Mouse (Mus musculus) olfactory bulb, adult 2 months (tissue): ENCODE results near the gene Amigo1. TPM values are rescaled to one million over a fixed set of nuclear protein-coding genes. Genes with fewer than 3 reads are reported as not detected.

Experiments
- H3K27ac ChIP-seq: fragments of 200-500 bp; 2 replicates; pipeline ENCODE4 v1.5.1; 2012; ENCODE audit warnings: low read depth, low read length; ENCODE audit not compliant: insufficient read depth
- H3K4me1 ChIP-seq: fragments of 200-500 bp; 2 replicates; pipeline ENCODE4 v1.6.1; 2012; ENCODE audit warnings: low read length; ENCODE audit not compliant: control insufficient read depth, insufficient read depth
- H3K4me3 ChIP-seq: fragments of 200-500 bp; 2 replicates; pipeline ENCODE4 v1.5.1; 2012; ENCODE audit warnings: mild to moderate bottlenecking, low read depth, low read length, moderate library complexity; ENCODE audit not compliant: insufficient read depth
- CTCF ChIP-seq: fragments of 200-500 bp; IDR thresholded peaks from 2 replicates; pipeline ENCODE4 v1.5.1; 2012; ENCODE audit warnings: low read depth, mild to moderate bottlenecking, low read length, moderate library complexity; ENCODE audit not compliant: insufficient read depth
- POLR2A ChIP-seq: fragments of 200-500 bp; IDR thresholded peaks from 2 replicates; pipeline ENCODE4 v1.6.1; 2012; ENCODE audit warnings: mild to moderate bottlenecking, low read depth, low read length, moderate library complexity; ENCODE audit not compliant: insufficient read depth
- WGBS: fragments of 180-500 bp; shearing (Covaris S2); methylation state at CpG from one replicate; pipeline ENCODE4 v1.1.7; 2018; 5-methylcytosine and 5-hydroxymethylcytosine counted together
- polyA plus RNA-seq: library from polyadenylated mRNA; stranded (reverse); fragments of >200 nt; gene quantifications from 2 replicates; pipeline ENCODE4 v1.2.4, GENCODE M21; 2012; ENCODE audit warnings: low replicate concordance; ENCODE audit not compliant: missing spikeins, insufficient read depth, insufficient read length

Gene Amigo1
- polyA plus RNA-seq, 1 experiment, result 177 TPM

- H3K27ac ChIP-seq, result no peak overlapping the region
- no peak for TF ChIP-seq POLR2A
- TF ChIP-seq CTCF, result no peak
- 90% methylated on average over 8 of the region's 8 CpGs for WGBS
These were observed 19.5 kb downstream of the Amigo1 start for GRCm38 (mm10) chr3:108205601-108206000.

GRCm38 (mm10) chr3:108206731-108207375, 20.7 kb downstream of the Amigo1 start:
- no peak overlapping the region for H3K4me3 ChIP-seq
- no peak for TF ChIP-seq CTCF
- no peak for TF ChIP-seq POLR2A
- peaks cover 47% of the 10 kb centered on the region for H3K4me1 ChIP-seq
- 56% methylated on average over 15 of the region's 15 CpGs for WGBS
- H3K27ac ChIP-seq, result no peak overlapping the region

More at GRCm38 (mm10) chr3:108205601-108206000, 19.5 kb downstream of the Amigo1 start:
- Histone ChIP-seq H3K4me1 (peaks cover 54% of the 10 kb centered on the region), H3K4me3 (no peak overlapping the region)

- 40% methylated on average over 3 of the region's 3 CpGs for WGBS
- Histone ChIP-seq H3K27ac (no peak overlapping the region), H3K4me3 (peak overlapping the region; percentile 57), H3K4me1 (peaks cover 37% of the 10 kb centered on the region)
- TF ChIP-seq CTCF, result no peak
- TF ChIP-seq POLR2A, result no peak
These were observed 22.9 kb downstream of the Amigo1 start for GRCm38 (mm10) chr3:108209001-108209400.

- Histone ChIP-seq H3K4me1 (peaks cover 34% of the 10 kb centered on the region), H3K4me3 (peak overlapping the region; percentile 57), H3K27ac (no peak overlapping the region)
- 5% methylated on average over 8 of the region's 8 CpGs for WGBS
- no peak for TF ChIP-seq CTCF
- no peak for TF ChIP-seq POLR2A
These were observed 23.4 kb downstream of the Amigo1 start for GRCm38 (mm10) chr3:108209536-108209935.

- H3K27ac ChIP-seq, result peak overlapping the region; percentile 84
- TF ChIP-seq POLR2A, result peak; percentile 90; the same call in 1 of the 2 replicates
- TF ChIP-seq CTCF, result no peak
- H3K4me3 ChIP-seq, result peak overlapping the region; percentile 57
- H3K4me1 ChIP-seq, result peaks cover 32% of the 10 kb centered on the region
- WGBS, result under 1% methylated on average over 71 of the region's 72 CpGs
These were observed 24.0 kb downstream of the Amigo1 start for GRCm38 (mm10) chr3:108209946-108210770.

- peak within 1 kb of the TSS; percentile 57 for H3K4me3 ChIP-seq
- 0% methylated on average over 14 of the region's 14 CpGs for WGBS
- H3K4me1 ChIP-seq, result peaks cover 32% of the 10 kb centered on the region
- peak; percentile 59 for TF ChIP-seq POLR2A
- peak; percentile 55; the same call in 1 of the 2 replicates for TF ChIP-seq CTCF
- peak within 1 kb of the TSS; percentile 84 for H3K27ac ChIP-seq
These were observed 24.6 kb downstream of the Amigo1 start, which contains the start of gene Atxn7l2 for GRCm38 (mm10) chr3:108210771-108211139. Atxn7l2 (minus strand) TSS chr3:108210934.

- peaks cover 25% of the 10 kb centered on the region for H3K4me1 ChIP-seq
- 34% methylated on average over 6 of the region's 6 CpGs for WGBS
- TF ChIP-seq CTCF (no peak), POLR2A (no peak)
- peak overlapping the region; percentile 29; the same call in 1 of the 2 replicates for H3K27ac ChIP-seq
- H3K4me3 ChIP-seq, result no peak overlapping the region
These were observed 25.7 kb downstream of the Amigo1 start for GRCm38 (mm10) chr3:108211845-108212244.

- Histone ChIP-seq H3K4me3 (no peak overlapping the region), H3K27ac (peak overlapping the region; percentile 1; the same call in 1 of the 2 replicates), H3K4me1 (peaks cover 19% of the 10 kb centered on the region)
- 75% methylated on average over 8 of the region's 8 CpGs for WGBS
- TF ChIP-seq CTCF, result no peak
- no peak for TF ChIP-seq POLR2A
These were observed 26.3 kb downstream of the Amigo1 start for GRCm38 (mm10) chr3:108212406-108212805.

GRCm38 (mm10) chr3:108214734-108215133, 28.6 kb downstream of the Amigo1 start:
- TF ChIP-seq CTCF (no peak), POLR2A (no peak)
- Histone ChIP-seq H3K4me1 (peaks cover 4% of the 10 kb centered on the region), H3K4me3 (no peak overlapping the region), H3K27ac (no peak overlapping the region)
- WGBS, result 39% methylated on average over 5 of the region's 5 CpGs
